Mouse (Mus musculus) thymus, adult 18-20 months (tissue): ENCODE measurements around the gene Hist1h2br.
"Not testable (repeated sequence)": the region's sequence is repeated elsewhere in the genome, so short reads cannot be mapped to it uniquely, and the experiment has no call there.

Experiments
- DNase-seq, 2 experiments: peaks; one replicate each; pipeline ENCODE4 v3.0.0; 2022; ENCODE audit warnings: mixed read lengths in 2 of 2

Hist1h2br gene

GRCm38 (mm10) chr13:21847883-21848282 lies 14.3 kb downstream of the Hist1h2br start:
- DNase-seq, result no peak

DNA sequence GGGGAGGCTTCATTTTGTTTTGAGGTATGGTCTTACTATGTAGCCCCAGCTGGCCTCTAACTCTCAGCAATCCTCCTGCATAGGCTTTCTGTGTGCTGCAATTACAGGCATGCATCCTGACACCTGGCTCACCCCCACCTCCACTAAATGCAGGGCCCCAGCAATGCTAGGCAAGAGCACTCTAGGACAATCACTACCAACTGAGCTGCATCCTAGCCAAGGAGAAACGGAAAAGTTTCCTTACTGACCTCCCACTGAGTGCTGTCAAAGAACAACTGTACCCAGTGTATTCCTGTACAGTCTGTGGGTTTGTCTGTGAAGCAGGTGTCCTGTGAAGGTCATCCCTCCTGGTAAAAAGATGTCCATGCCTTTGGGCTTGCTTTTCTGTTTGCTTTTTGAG lies 17.2 kb downstream of the Hist1h2br start:
- not testable (repeated sequence) for DNase-seq

DNA sequence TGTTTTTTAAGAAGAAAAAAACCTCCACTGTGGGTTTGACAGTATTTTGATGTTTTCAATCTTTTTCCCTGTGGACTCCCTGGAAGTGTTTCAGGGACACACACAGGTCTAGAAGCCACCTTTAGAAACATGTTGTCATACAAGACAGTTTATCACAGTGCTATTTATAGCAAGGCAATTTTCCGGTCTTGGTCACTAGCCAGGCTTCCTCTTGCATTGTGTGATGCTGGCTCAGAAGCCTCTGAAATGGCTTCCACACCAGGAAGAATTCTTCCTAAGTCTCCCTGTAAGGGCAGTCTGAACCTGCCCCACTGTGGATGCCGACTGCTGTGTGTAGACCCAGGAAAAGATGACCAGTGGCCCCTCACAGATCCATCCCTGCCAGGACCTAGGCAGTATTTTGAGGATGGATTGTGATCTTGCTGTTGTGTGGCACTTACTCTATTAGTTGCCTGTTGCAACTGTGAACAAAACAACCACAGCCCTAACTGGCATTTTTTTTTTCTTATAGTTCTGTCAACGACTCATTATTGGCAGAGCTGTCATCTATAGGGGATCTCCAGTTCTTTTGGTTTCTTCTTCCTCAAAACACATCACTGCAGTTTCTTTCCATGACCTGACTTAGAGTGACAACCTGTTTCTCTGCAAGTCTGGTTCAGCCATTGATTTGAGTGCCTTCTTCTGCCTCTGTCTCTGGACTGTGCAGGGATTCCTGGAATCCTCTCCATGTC lies 18.8 kb downstream of the Hist1h2br start:
- DNase-seq, result no peak

DNA sequence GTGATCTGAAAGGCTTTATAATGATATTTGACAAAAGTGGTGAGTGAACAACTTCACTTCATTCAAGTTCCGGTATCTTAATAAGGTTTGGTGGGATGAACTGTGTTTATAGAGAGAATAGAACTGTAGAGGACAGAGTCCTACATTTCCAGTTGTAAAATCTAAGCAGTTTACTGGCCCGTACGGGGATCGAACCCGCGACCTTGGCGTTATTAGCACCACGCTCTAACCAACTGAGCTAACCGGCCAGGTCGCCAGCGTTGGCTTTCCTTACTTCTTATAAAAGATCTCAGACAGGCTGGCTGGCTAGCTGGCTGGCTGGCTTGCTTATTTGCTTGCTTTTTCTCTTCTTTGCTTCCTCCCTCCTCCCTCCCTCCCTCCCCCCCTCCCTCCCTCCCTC lies 21.6 kb downstream of the Hist1h2br start:
- DNase-seq, result peak; percentile 45 to 58

- no peak for DNase-seq
Measured at GRCm38 (mm10) chr13:21855698-21856162, 22.2 kb downstream of the Hist1h2br start.

- no peak for DNase-seq
Measured at GRCm38 (mm10) chr13:21861608-21862007, 28.1 kb downstream of the Hist1h2br start.

DNA sequence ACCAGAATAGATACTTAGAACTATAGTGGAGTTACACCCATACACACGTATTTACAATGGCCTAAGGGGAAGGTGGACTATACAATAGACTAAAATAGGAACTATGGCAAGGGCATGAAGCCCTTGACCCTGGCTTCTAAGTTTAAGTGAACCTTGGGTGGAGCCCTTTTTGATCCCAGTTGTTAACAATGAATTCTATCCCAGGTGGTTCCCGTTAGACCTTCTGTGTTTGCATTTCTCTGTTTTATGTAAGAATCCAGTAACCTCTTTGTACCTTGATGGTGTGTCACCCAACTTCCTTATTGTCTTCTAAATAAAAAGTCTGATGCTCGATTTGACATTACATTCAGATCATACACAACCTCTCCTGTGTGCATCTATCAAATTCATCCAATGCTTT lies 32.0 kb downstream of the Hist1h2br start:
- not testable (repeated sequence) for DNase-seq

DNA sequence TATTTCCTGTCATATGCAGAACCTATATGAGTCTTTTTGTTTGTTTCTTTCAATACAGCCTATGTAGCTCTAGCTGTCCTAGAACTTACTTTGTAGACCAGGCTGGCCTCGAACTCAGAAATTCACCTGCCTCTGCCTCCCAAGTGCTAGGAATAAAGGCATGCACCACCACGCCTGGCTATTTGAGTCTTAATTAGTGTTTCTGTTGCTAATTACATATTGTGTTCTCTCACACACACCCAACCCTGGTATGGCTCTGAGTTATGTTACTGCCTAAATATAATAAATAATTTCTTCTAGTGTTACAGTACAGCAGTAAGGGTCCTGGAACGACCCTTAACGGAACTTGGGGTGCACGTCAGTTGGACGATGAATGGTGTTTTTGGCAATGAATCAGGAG lies 47.2 kb downstream of the Hist1h2br start:
- no peak for DNase-seq

DNA sequence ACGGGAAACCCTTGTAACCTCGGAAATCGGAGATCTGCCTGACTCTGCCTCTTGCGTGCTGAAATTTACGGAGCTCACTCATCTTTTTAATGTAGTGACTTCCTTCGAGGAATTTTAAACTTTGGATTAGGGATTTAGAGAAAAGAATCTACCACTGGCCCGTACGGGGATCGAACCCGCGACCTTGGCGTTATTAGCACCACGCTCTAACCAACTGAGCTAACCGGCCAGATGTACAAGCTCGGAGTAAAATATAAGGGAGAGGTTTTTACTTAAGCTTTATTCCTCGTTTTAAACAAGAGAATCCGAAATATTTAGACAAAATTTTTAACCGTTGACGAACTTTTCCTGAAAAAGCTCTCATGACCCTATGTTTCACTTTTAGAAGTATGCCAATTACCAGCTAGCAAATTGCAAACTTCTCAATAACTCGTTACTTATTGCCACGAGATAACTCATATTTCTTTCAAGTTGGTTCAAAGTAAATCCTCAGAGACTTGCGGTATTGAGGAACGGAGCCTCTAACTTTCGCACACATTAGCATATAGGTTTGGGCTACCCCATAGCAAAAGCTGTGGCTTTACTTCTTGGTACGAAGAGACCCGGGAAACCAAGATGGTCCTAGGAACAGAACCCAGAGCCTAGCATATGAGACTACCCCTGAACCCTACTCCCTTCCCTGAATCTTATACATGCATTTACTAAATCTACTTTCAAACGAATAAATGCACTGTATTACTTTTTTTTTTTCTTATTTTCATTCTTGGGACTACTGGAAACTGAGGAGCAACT lies 48.5 kb downstream of the Hist1h2br start:
- no peak for DNase-seq

DNA sequence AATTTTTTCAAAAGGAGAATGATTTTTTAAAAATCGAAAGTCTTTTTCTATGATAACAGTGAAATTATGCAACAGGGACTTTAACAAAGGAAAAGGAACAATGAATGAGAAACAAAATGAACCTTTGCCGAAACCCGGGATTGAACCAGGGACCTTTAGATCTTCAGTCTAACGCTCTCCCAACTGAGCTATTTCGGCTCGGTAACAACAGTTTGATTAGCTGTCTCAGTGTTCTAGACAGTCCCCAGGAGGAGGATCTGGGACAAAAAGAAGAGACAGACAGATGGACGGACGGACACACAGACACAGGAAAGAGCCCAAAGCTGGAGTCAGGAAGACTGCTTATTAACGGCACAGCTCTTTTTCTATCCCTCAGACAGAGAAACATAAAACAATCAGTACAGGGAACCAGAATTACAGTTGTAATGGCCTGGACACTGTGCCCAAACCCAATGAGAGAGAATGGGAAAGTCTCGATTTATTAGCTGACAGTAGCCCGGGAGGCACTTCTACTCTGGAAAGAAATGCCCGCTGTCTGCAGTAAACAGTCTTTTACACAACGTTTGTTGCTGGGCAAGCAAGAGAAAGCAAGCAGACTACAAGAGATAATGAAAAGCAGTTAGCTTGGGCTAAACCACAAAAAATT lies 49.3 kb downstream of the Hist1h2br start:
- DNase-seq, result no peak

GRCm38 (mm10) chr13:21883407-21883806 lies 49.9 kb downstream of the Hist1h2br start:
- no peak for DNase-seq

DNA sequence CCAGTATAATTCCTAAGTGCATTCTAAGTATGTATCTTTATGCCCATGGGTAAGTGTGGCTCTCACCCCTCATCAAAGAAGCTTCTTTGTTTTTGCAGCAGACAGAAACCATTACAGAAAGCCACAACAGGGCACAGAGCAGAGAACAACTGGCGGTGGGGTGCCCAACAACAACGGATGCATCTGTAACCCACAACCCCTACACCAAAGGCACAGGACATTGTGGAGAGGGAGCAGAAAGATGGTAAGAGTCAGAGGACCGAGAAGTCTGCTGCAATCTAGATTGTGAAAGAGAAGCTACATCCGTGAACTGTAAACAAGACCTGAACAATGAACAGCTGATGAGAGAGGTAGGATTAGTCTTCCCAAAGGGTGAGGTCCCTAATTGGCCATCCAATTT lies 51.0 kb downstream of the Hist1h2br start:
- no peak for DNase-seq
